Mouse (Mus musculus): ENCODE data around the gene Uhrf1. TPM values are rescaled to one million over a fixed set of nuclear protein-coding genes. Genes with fewer than 3 reads are reported as not detected.

The Uhrf1 gene
- total RNA-seq, 1 experiment from 2014 or later = 3.2 TPM

DNA sequence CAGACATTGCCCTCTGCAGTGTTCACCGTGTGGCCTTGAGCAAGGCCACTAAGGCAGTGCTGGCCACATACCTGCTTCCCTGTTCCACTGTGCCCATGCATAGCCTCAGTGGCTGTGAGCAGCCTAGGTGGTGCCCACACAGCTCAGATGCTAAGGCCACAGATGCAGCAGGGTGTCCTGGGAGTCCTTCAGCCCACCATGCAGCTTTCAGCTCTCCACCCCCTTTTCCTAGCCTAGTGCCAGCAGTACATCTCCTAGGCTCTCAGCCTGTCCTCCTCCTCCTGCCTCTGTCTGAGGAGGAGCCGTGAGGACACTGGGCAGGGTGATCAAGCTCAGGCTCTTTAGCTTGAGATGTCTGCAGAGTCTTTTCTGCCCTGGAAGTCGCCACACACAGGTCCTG is 67.0 kb downstream of the Uhrf1 start:
- no peak for ATAC-seq (replicated peaks; ENCODE audit: insufficient number of reproducible peaks, low FRiP score, low TSS enrichment, poor library complexity, severe bottlenecking)

GRCm38 (mm10) chr17:56371029-56371660 is 68.0 kb downstream of the Uhrf1 start:
- no peak for ATAC-seq (replicated peaks; ENCODE audit: insufficient number of reproducible peaks, low FRiP score, low TSS enrichment, poor library complexity, severe bottlenecking)

- ATAC-seq (replicated peaks; ENCODE audit: insufficient number of reproducible peaks, low FRiP score, low TSS enrichment, poor library complexity, severe bottlenecking) = no peak
Measured at GRCm38 (mm10) chr17:56372109-56372508, 69.0 kb downstream of the Uhrf1 start.

Other genes starting within 250 kb of the Uhrf1 start
- 38.0 to 40.4 TPM (median 38.5 TPM) in 3 replicates for gene Ubxn6, start 228.3 kb upstream of the Uhrf1 start, total RNA-seq (2017)
- gene Hdgfl2, start 223.7 kb upstream of the Uhrf1 start, total RNA-seq (2017) = 61.2 to 151 TPM (median 112 TPM) in 3 replicates
- gene Plin4, start 193.5 kb upstream of the Uhrf1 start, total RNA-seq (2017) = not detected in 3 replicates
- gene Plin5, start 185.7 kb upstream of the Uhrf1 start, total RNA-seq (2017) = not detected in 3 replicates
- gene Lrg1, start 181.3 kb upstream of the Uhrf1 start, total RNA-seq (2017) = not detected in 3 replicates
- 0.53 to 1.2 TPM (median 0.87 TPM) in 3 replicates for gene Sema6b, start 163.0 kb upstream of the Uhrf1 start, total RNA-seq (2017)
- 0.39 to 0.43 TPM in 2 of 3 replicates, not detected in the other for gene Tnfaip8l1, start 140.8 kb upstream of the Uhrf1 start, total RNA-seq (2017)
- 25.0 to 31.5 TPM (median 30.6 TPM) in 3 replicates for gene Mydgf, start 119.4 kb upstream of the Uhrf1 start, total RNA-seq (2017)
- gene Dpp9, start 84.4 kb upstream of the Uhrf1 start, total RNA-seq (2017) = 8.4 to 20.3 TPM (median 11.7 TPM) in 3 replicates
- gene Fem1a, start 46.5 kb upstream of the Uhrf1 start, total RNA-seq (2017) = 13.2 to 22.7 TPM (median 13.6 TPM) in 3 replicates
- gene Ticam1, start 26.5 kb upstream of the Uhrf1 start, total RNA-seq (2017) = 2.6 to 11.4 TPM (median 3.9 TPM) in 3 replicates
- 10.2 to 15.5 TPM (median 13.4 TPM) in 3 replicates for gene Plin3, start 10.4 kb upstream of the Uhrf1 start, total RNA-seq (2017)
- gene Arrdc5, start 3.0 kb upstream of the Uhrf1 start, total RNA-seq (2017) = not detected in 3 replicates
- gene Kdm4b, start 22.7 kb downstream of the Uhrf1 start, total RNA-seq (2017) = 8.0 to 17.3 TPM (median 10.3 TPM) in 3 replicates
- 15.5 to 40.8 TPM (median 16.3 TPM) in 3 replicates for gene Ptprs, start 173.2 kb downstream of the Uhrf1 start, total RNA-seq (2017)
- not detected in 3 replicates for gene Znrf4, start 209.1 kb downstream of the Uhrf1 start, total RNA-seq (2017)